Mouse (Mus musculus) embryonic stem cell, embryonic (primary cell): ENCODE results near the gene Hnrnpf.

Source experiments
- CTCF ChIA-PET, 4 experiments: fragments of 300-600 bp in 2 of 4; fragments of 350-600 bp in 2 of 4; sonication (Branson Sonifier 250); formaldehyde crosslinking; loops; one replicate each; lab custom pipeline; 2022; ENCODE audit warnings: inconsistent platforms in 2 of 4; lab: Charles Lee
- POLR2A ChIA-PET, 4 experiments: fragments of 300-600 bp in 2 of 4; fragments of 350-600 bp in 2 of 4; sonication (Branson Sonifier 250); formaldehyde crosslinking; loops; one replicate each; lab custom pipeline; 2022; ENCODE audit warnings: antibody characterized with exemption in 4 of 4, inconsistent platforms in 1 of 4; lab: Charles Lee

Gene Hnrnpf

DNA sequence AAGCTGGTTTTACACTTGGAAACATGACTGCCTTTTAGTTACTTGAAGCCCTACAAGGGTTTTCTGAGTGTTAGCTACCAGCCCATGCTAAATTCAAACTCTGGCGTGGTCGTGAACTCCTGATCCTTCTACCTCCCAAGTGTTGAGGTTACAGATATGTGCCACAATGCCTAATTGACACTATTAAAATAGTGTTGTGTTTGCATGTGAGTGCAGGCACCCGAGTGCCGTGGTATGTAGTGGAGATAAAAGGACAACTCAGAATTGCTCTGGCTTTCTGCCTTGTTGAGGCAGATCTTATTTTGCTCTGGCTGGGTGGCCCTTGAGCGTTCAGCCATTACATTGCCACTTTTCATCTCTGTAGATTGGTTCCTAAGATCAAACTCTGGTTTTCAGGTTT, 28.6 kb downstream of the Hnrnpf start:
- ChIA-PET CTCF (interaction anchor here in 1 of 4 experiments (0.7 kb wide), 1 partner anchor 526 kb away, joined by 3 read pairs; the partner anchor contains the start of gene Zfp248), POLR2A (interaction anchor here (0.6 to 19.7 kb wide), 21 partner anchors 8 to 268 kb away, joined by 3 to 676 read pairs (median 7); partner anchors contain the start of genes Fxyd4 (in 1 of the 4) and Hnrnpf (in 1 of the 4))

DNA sequence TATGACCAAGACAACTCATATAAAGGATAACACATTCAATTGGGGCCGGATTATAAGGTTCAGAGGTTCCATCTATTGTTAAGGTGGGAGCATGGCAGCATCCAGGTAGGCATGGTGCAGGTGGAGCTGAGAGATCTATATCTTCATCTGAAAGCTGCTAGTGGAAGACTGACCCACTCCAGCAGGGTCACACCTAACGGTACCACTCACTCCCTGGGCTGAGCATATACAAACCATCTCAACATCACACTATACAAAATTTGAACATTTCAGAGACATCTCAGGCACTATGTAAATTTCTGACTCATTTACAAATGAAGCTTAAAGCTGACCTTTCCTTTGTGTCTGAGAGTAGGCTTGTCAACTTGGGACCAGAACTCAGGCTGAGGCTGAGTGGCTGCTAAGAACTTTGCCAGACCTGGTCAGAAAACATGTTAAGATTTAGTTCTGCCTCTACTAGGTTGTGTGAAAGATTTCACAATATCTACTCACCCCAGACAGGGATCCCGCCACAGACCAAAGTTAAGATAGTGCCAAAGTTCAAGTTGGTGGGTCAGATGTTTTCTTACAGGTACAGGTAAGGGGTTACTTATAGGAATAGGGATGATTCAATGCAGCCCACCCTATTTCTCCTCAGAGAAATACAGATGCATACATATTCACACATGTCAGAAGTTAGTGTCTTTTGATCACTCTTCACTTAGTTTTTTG, 30.0 kb downstream of the Hnrnpf start:
- CTCF ChIA-PET: interaction anchor here in 1 of 4 experiments (0.9 kb wide), 1 partner anchor 20 kb away, joined by 3 read pairs; no protein-coding TSS in a partner anchor
- POLR2A ChIA-PET: interaction anchor here in 3 of 4 experiments (0.6 to 19.7 kb wide), 17 partner anchors 7 to 135 kb away, joined by 3 to 676 read pairs (median 3); partner anchors contain the start of genes Fxyd4 (in 1 of the 3) and Hnrnpf (in 1 of the 3)

DNA sequence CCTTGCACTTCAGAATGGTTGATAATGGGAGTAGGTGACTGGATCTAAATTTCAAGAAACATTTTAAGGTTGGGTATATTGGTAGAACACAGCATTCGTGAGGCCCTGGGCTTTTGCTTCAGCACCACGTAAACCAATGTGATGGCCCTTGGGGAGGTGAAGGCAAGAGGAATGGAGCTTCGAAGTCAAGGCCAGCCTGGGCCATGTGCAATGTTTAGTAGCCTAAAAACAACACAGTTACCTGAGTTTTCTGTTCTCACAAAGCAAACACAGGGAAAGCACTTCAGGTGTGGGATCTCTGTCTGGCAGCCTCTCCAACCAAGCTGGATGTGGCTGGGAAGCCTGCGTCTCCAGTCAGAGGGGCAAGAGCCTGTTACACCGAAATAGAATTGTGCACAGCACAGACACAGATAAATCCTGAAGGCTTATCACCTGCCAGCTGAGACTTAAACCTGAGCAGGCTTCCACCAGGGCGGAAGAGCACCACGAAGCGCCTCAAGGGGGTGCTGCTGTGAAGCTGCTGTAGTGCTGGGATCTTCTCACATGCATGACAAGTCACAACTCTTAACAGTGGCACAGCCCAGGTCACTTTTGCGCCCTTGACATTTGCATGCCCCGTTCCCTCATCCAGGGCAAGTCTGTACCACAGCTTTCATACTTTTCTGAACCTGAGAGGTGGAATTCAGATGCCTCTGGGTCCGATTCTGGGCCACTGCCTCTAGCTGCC, 32.4 kb downstream of the Hnrnpf start:
- POLR2A ChIA-PET: interaction anchor here (0.6 to 19.7 kb wide), 30 partner anchors 10 to 249 kb away, joined by 3 to 676 read pairs (median 4); partner anchors contain the start of gene Hnrnpf (in 1 of the 4)
- CTCF ChIA-PET: interaction anchor here in 3 of 4 experiments (0.6 to 2.2 kb wide), 24 partner anchors 9 to 1277 kb away, joined by 3 to 13 read pairs (median 4); partner anchors contain the start of gene Bms1 (in 1 of the 3)

DNA sequence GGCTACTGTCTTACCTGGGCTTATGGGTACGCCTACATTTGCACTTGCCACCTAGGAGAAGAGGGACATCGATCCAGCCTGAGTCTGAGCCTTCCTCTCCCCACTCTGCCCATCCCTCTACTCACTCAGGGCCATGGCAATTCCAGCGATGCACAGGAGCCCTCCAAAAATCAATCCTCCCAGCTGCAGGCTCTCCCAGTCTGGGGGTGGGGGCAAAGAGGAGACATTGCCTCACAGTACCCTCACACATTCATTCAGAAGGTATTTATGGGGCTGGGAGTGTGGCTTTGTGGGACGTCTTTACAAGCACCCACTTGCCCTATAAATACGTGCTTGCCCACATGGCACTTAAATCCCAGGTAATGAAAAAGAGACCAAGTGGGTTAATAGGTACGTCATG, 34.2 kb downstream of the Hnrnpf start:
- ChIA-PET POLR2A (interaction anchor here (0.6 to 19.7 kb wide), 6 partner anchors 13 to 46 kb away, joined by 3 to 676 read pairs (median 12); partner anchors contain the start of gene Hnrnpf (in 1 of the 4)), CTCF (interaction anchor here in 1 of 4 experiments (0.7 kb wide), 1 partner anchor 54 kb away, joined by 7 read pairs; no protein-coding TSS in a partner anchor)

DNA sequence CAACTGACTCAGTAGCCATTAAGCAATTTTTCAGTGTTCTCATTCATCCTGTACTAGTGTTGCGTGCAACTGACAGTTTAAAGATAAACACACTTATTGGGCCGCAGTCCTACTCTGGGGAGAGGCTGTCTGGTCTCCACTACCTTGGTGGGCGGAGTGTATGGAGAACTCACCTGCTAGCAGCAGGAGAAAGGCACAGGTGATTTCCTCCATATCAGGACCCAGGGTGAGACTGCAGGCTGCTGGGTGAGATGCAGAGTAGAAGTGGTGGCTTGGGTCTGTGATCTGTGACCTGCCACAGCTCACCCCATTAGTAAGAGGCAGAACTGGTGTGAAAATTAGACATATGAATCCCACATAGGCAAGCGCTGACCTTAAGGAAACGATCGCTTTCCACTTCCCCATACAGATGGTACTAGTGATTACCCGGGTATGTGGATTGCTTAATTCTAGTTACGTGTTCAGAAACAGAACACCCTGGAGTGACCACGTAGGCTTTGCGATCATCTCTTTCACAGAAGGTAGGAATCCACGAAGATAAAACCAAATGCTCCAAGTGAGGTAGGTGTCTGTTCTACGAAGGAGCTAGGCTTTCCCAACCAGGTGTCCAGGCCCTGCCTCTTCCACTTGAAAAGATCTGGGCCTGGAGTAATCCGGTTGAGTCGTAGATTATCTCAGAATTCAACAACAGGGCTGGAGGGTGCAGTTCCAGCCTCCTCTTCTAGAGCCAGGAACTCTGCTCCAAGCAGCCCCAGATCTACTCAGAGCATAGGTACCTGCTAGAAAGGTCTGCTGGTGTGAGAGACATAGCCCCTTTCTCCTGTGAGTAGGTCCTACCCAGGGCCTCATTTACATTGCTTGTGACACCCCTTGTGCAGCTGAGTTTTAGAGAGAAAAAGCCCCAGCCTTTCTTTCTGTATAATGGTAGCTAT, 35.8 kb downstream of the Hnrnpf start:
- CTCF ChIA-PET: interaction anchor here in 1 of 4 experiments (1.2 to 1.7 kb wide), 2 partner anchors 13 to 18 kb away, joined by 4 to 8 read pairs; no protein-coding TSS in a partner anchor
- POLR2A ChIA-PET: interaction anchor here (0.6 to 19.7 kb wide), 21 partner anchors 8 to 130 kb away, joined by 3 to 676 read pairs (median 5); partner anchors contain the start of gene Hnrnpf (in 1 of the 4)

DNA sequence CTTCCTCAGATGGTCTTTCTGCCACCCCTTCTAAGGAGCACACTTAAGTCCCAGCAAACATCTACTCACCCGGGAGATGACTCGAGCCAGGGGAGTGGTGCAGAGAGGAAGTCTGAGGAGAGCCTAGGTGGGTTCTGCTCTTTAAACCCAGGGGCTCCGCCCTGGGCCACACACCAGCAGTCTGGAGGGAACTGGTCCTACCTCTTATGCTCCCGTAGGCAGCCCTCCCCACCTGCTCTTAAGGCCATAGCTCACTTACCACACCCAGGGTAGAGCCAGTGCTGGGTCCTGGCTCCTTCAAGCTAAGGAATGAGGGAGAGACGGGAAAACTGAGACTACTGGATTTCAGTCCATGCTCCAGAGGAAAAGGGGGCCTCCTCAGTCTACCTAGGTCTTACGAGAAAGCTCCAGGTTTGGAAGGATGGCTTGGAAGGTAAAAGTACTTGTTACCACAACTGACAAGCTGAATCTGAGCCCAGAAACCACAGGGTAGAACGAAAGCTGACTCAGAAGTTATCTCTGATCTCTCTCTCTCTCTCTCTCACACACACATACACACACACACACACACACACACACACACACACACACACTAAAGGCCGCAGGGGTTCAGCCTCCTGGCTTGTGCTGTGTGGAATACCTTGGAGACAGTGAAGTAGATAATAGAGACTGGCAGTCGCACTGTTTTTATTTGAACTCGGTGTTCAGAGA, 37.3 kb downstream of the Hnrnpf start, which contains the start of gene Fxyd4:
TSS of gene Fxyd4 (minus strand) at position 471 of the 711 bp plus-strand sequence.
- POLR2A ChIA-PET: interaction anchor here (0.6 to 19.7 kb wide), 30 partner anchors 8 to 179 kb away, joined by 3 to 676 read pairs (median 4); partner anchors contain the start of gene Hnrnpf (in 1 of the 4)

DNA sequence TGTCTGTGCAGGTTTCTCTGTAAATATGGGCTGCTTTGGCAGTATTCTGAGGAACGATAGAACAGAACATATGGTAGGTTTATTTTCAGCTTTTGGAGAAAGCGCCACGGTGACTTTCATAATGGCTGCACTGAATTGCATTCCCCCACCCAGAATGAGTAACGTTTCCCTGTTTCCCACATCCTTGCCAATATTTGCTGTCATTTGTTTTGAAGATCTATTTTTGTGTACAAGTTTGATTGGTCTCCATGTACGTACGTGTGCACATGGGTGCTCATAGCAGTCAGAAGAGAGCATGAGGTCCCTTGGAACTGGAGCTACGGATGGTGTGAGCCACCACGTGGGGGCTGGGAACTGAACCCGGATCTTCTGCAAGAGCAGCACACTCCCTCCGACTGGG, 38.8 kb downstream of the Hnrnpf start:
- ChIA-PET CTCF (interaction anchor here in 1 of 4 experiments (0.7 kb wide), 1 partner anchor 18 kb away, joined by 9 read pairs; no protein-coding TSS in a partner anchor), POLR2A (interaction anchor here in 3 of 4 experiments (0.6 to 19.7 kb wide), 10 partner anchors 10 to 76 kb away, joined by 3 to 676 read pairs (median 4); partner anchors contain the start of gene Hnrnpf (in 1 of the 3))

More for the DNA sequence above, 37.3 kb downstream of the Hnrnpf start, which contains the start of gene Fxyd4:
- CTCF ChIA-PET: interaction anchor here in 3 of 4 experiments (0.5 to 1.7 kb wide), 8 partner anchors 15 to 130 kb away, joined by 3 to 8 read pairs (median 4); no protein-coding TSS in a partner anchor

DNA sequence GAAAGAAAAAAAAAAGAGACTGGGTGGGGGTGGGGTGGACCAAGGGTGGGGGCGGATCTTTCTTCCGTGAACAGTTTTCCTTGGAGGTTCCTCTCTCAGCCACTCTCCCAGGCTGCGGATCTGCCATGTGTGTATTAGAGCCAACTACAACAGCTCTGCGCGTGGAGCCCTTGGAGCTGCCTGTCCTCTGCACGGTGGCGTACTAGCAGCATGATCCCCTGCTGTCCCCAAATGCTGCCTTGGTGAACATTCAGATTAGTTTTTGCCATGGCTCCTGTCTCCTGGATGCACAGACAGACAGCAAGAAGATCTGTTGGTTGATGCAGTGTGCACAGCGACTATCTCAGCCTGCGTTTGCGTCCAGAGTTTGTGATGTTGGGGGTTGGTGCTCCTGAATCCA, 42.6 kb downstream of the Hnrnpf start:
- ChIA-PET POLR2A (interaction anchor here in 2 of 4 experiments (1.3 to 19.7 kb wide), 7 partner anchors 10 to 32 kb away, joined by 4 to 676 read pairs (median 9); partner anchors contain the start of gene Hnrnpf (in 1 of the 2)), CTCF (interaction anchor here (0.6 to 2.7 kb wide), 4 partner anchors 10 to 54 kb away, joined by 3 to 13 read pairs (median 4); no protein-coding TSS in a partner anchor)

DNA sequence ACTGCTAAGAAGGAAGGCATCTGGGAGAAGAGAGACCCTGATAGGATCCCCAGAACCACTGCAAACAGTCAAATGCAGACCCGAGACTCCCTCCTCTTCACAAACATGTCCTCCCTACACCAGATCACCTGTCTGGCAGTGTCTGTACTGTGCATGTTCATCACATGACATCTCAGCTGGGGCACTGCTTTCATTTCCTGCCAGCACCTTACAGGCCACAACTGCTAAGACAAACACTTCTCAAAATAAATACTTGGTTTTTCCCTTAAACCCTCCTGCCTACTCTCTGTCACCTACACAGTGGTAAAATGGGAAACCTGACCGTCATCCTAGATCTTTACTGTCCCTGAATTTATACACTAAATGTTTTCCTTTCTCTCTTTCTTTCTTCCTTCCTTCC, 43.8 kb downstream of the Hnrnpf start:
- ChIA-PET CTCF (interaction anchor here in 2 of 4 experiments (0.7 to 2.7 kb wide), 3 partner anchors 11 to 435 kb away, joined by 3 to 13 read pairs (median 4); no protein-coding TSS in a partner anchor), POLR2A (interaction anchor here in 3 of 4 experiments (0.7 to 19.7 kb wide), 7 partner anchors 10 to 36 kb away, joined by 3 to 676 read pairs (median 4); partner anchors contain the start of gene Hnrnpf (in 1 of the 3))

DNA sequence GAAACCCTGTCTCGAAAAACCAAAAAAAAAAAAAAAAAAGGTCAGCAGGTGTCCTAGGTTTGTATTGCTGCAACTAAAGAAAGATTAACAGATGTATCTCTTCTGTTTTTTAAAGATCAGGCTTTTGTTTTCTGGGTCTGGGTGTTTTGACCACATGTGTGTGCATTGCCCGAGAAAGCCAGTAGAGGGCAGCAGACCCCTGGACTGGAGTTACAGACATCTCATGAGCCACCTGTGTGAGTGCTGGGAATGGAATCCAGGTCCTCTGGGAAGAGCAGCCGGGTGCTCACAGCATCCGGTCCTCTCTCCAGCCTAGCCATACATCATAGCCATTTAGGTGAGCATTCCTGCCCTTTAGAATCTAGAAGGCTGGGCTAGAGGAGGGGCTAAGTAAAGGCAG, 52.2 kb downstream of the Hnrnpf start:
- ChIA-PET CTCF (interaction anchor here in 3 of 4 experiments (0.6 to 1.0 kb wide), 4 partner anchors 69 to 215 kb away, joined by 3 to 9 read pairs (median 5); no protein-coding TSS in a partner anchor), POLR2A (interaction anchor here in 1 of 4 experiments (0.6 to 3.5 kb wide), 5 partner anchors 20 to 183 kb away, joined by 3 to 19 read pairs (median 4); no protein-coding TSS in a partner anchor)

DNA sequence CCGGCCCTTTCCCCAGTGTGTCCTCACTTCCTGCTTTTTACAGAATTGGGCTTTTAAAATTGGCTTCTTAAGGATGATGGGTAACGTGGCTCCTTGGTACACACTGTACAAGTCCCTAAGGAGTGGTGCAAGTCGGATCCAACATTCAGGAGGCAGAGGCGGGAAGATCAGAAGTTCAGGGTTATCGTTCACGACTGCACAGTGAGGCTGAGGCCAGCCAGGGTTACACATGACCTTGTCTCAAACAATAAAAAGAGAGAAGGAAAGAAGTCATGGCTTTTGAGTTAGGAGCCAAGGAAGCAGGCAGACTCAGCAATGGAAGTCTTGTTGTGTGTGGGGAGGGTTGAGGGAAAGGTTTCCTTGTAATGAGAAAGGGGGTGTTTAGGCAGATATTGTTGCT, 56.0 kb downstream of the Hnrnpf start:
- ChIA-PET CTCF (interaction anchor here in 1 of 4 experiments (1.5 kb wide), 3 partner anchors 15 to 40 kb away, joined by 3 to 5 read pairs (median 4); no protein-coding TSS in a partner anchor), POLR2A (interaction anchor here in 3 of 4 experiments (0.8 to 1.2 kb wide), 7 partner anchors 10 to 65 kb away, joined by 3 to 5 read pairs (median 4); partner anchors contain the start of gene Fxyd4 (in 1 of the 3))

DNA sequence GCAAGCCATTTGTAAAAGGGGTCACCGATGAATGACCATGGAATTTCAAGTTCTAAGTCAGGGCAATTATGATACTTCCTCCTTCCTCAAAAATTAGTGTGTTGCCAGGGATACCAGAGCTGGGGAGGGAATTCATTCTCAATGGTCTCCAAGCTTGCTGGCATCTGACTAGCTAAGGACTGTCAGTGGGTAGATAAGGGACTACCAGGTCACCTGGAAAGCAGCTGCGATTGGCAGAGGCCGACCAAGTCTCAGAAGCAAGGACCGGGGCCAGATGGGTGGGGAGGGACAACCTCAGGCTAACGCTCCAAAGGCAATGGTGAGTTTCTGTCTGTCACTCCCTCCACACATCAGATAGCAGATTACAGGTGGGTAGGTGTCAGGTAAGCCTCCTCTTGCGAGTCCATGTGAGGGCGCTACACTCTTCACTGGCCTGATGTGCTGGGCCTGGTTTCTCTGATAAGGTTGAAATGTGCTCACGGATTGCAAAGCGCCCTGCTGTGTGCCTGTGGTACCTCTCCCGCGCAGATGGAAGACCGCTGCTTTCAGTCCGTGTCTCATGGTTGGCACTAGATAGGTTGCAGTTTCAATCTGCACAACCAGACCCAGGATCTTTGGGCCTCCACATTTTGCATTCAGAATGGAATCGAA, 56.9 kb downstream of the Hnrnpf start:
- ChIA-PET POLR2A (interaction anchor here in 3 of 4 experiments (0.6 to 1.5 kb wide), 8 partner anchors 9 to 95 kb away, joined by 3 to 5 read pairs (median 4); no protein-coding TSS in a partner anchor), CTCF (interaction anchor here in 2 of 4 experiments (0.6 to 1.5 kb wide), 4 partner anchors 14 to 39 kb away, joined by 3 to 9 read pairs (median 4); no protein-coding TSS in a partner anchor)

DNA sequence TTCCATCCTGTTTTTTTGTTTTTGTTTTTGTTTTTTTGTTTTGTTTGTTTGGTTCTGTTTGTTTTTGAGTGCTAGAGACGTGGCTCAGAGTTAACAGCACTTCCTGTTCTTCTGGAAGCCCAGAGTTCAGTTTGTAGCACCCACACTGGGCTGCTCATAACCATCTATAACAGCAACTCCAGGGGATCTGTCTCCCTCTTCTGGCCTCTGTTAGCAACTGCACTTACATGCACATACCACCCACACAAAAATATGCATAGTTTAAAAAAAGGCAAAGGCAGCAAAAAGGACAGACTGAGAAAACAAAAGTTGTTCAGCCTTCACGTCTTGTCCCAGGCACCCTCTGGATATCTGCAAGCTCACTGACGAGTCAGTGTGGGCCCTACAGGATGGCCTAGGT, 63.1 kb downstream of the Hnrnpf start:
- ChIA-PET POLR2A (interaction anchor here in 1 of 4 experiments (1.5 kb wide), 1 partner anchor 36 kb away, joined by 4 read pairs; no protein-coding TSS in a partner anchor), CTCF (interaction anchor here in 1 of 4 experiments (2.1 kb wide), 1 partner anchor 10 kb away, joined by 4 read pairs; no protein-coding TSS in a partner anchor)

DNA sequence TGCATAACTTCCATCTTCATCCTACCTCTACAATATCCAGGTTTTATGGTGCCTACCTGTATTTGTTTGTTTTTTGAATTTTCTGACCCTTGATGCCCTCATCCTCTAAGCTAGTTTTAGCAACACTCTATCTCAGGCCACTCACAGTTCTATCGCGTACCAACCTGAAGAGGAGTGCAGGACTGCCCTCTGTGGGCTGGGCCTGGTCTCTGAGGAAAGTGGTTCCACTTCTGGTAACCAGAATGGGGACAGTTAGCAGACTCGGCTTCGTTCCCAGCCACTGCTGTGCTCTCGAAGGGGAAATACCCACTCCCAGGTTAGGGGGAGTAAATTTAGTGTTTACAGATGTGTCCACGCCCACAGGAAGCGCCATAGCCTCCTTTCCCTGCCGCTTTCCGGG, 66.6 kb downstream of the Hnrnpf start:
- ChIA-PET POLR2A (interaction anchor here in 2 of 4 experiments (0.9 to 2.1 kb wide), 5 partner anchors 10 to 59 kb away, joined by 3 to 8 read pairs (median 4); partner anchors contain the start of gene Fxyd4 (in 1 of the 2)), CTCF (interaction anchor here in 2 of 4 experiments (0.5 to 2.0 kb wide), 3 partner anchors 34 to 137 kb away, joined by 4 to 8 read pairs (median 4); no protein-coding TSS in a partner anchor)
